Mouse (Mus musculus): ENCODE measurements around the gene Krt84. TPM values are rescaled to one million over a fixed set of nuclear protein-coding genes. Genes with fewer than 3 reads are reported as not detected.

The Krt84 gene
- polyA plus RNA-seq, 1 experiment = not detected

DNA sequence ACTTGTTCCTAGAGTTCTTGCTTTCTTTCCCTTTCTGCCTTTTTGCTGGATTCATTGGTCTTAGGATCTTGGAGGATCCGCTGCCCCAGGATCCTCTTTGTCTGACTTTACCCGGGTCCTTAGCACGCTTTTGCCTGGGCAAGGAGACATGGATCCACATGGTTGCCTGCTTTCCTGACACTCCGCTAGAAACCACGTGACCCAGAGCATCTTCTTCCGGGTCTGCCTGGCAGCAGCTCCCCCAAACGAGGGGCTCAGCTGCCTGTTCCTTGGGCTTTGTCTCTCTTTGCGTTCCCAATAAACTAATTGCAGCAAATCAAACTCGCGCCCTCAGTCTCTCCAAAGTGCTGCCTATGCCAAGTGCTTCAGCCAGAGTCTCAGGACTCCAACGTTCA is 53.0 kb downstream of the Krt84 start:
- no peak overlapping the region for H3K4me3 ChIP-seq (ENCODE audit: insufficient read depth, low read depth, low read length)
- H3K27ac ChIP-seq (replicated peaks; ENCODE audit: low read depth, low read length) = no peak overlapping the region
- H3K4me1 ChIP-seq (ENCODE audit: control insufficient read depth, insufficient read depth, insufficient read length, low read length) = no peaks in the 10 kb centered on the region

DNA sequence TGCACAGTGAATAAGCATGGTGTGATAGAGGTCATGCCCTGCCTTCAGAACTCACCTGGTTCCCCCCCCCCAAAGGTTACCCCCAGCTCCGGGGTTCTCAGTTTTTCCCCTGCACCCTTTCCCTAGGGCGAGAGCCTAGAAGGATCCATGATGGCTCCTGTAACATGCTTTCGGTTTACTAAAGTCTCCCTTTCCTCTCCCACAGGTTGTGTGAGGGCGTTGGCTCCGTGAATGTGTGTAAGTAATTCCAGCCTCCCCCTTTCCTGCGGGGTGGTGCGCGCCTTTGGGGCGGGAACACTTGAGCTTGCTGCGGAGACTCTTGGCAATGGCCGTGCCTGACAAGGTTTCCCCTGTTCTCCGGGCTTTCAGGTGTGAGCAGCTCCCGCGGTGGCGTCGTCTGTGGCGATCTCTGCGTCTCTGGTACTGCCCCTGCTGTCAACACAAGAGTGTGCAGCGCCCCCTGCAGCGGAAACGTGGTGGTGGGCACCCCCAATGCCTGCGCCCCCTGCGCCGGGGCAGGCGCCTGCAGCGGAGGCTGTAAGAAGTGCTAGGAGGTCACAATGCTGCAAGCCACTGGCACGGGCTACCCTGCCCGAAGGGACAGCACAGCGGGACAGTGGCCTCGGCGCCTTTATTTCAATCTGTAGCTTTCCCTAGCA is 53.5 kb downstream of the Krt84 start:
- no peak overlapping the region for H3K27ac ChIP-seq (replicated peaks; ENCODE audit: low read depth, low read length)
- H3K4me1 ChIP-seq (ENCODE audit: control insufficient read depth, insufficient read depth, insufficient read length, low read length) = no peaks in the 10 kb centered on the region
- no peak overlapping the region for H3K4me3 ChIP-seq (ENCODE audit: insufficient read depth, low read depth, low read length)

Other genes with a start within 250 kb of the Krt84 start
- gene Atg101, start 248.5 kb downstream of the Krt84 start, polyA plus RNA-seq (2012; ENCODE audit: insufficient read depth, insufficient read length, missing spikeins) = 34.8 and 38.0 TPM in 2 replicates
- gene 6030408B16Rik, start 239.6 kb downstream of the Krt84 start, polyA plus RNA-seq (2012; ENCODE audit: insufficient read depth, insufficient read length, missing spikeins) = 0.91 TPM in 1 of 2 replicates, not detected in the other
- 1.5 and 2.3 TPM in 2 replicates for gene Krt80, start 162.7 kb downstream of the Krt84 start, polyA plus RNA-seq (2012; ENCODE audit: insufficient read depth, insufficient read length, missing spikeins)
- gene Krt7, start 121.8 kb downstream of the Krt84 start, polyA plus RNA-seq (2012; ENCODE audit: insufficient read depth, insufficient read length, missing spikeins) = not detected in 2 replicates
- not detected in 2 replicates for gene Krt87, start 94.0 kb downstream of the Krt84 start, polyA plus RNA-seq (2012; ENCODE audit: insufficient read depth, insufficient read length, missing spikeins)
- not detected in 2 replicates for gene Krt88, start 85.1 kb downstream of the Krt84 start, polyA plus RNA-seq (2012; ENCODE audit: insufficient read depth, insufficient read length, missing spikeins)
- not detected in 2 replicates for gene Krt81, start 69.1 kb downstream of the Krt84 start, polyA plus RNA-seq (2012; ENCODE audit: insufficient read depth, insufficient read length, missing spikeins)
- gene Krt86, start 59.3 kb downstream of the Krt84 start, polyA plus RNA-seq (2012; ENCODE audit: insufficient read depth, insufficient read length, missing spikeins) = not detected in 2 replicates
- gene Krt83, start 41.3 kb downstream of the Krt84 start, polyA plus RNA-seq (2012; ENCODE audit: insufficient read depth, insufficient read length, missing spikeins) = not detected in 2 replicates
- gene Gm49425, start 15.6 kb downstream of the Krt84 start, polyA plus RNA-seq (2012; ENCODE audit: insufficient read depth, insufficient read length, missing spikeins) = not detected in 2 replicates
- not detected in 2 replicates for gene Krt82, start 17.8 kb upstream of the Krt84 start, polyA plus RNA-seq (2012; ENCODE audit: insufficient read depth, insufficient read length, missing spikeins)
- not detected in 2 replicates for gene Krt90, start 30.1 kb upstream of the Krt84 start, polyA plus RNA-seq (2012; ENCODE audit: insufficient read depth, insufficient read length, missing spikeins)
- gene Krt75, start 41.1 kb upstream of the Krt84 start, polyA plus RNA-seq (2012; ENCODE audit: insufficient read depth, insufficient read length, missing spikeins) = not detected in 2 replicates
- not detected in 2 replicates for gene Gm5414, start 95.4 kb upstream of the Krt84 start, polyA plus RNA-seq (2012; ENCODE audit: insufficient read depth, insufficient read length, missing spikeins)
- gene Gm5478, start 114.6 kb upstream of the Krt84 start, polyA plus RNA-seq (2012; ENCODE audit: insufficient read depth, insufficient read length, missing spikeins) = not detected in 2 replicates
- gene Krt6b, start 147.5 kb upstream of the Krt84 start, polyA plus RNA-seq (2012; ENCODE audit: insufficient read depth, insufficient read length, missing spikeins) = not detected in 2 replicates
- gene Krt6a, start 161.5 kb upstream of the Krt84 start, polyA plus RNA-seq (2012; ENCODE audit: insufficient read depth, insufficient read length, missing spikeins) = not detected in 2 replicates
- gene Krt5, start 180.1 kb upstream of the Krt84 start, polyA plus RNA-seq (2012; ENCODE audit: insufficient read depth, insufficient read length, missing spikeins) = 0.48 and 1.7 TPM in 2 replicates
- gene Krt71, start 210.3 kb upstream of the Krt84 start, polyA plus RNA-seq (2012; ENCODE audit: insufficient read depth, insufficient read length, missing spikeins) = not detected in 2 replicates

All from brown adipose tissue, adult 24 weeks (tissue).